Mouse (Mus musculus): ENCODE measurements around the gene Arg1.

GRCm38 (mm10) chr10:24911199-24911598 lies 16.1 kb downstream of the Arg1 start:
- TF ChIP-seq CTCF (IDR thresholded peaks at IDR 0.05; ENCODE audit: borderline replicate concordance, extremely low read depth, insufficient read depth, insufficient read length) (no peak), POLR2A (IDR thresholded peaks at IDR 0.05; ENCODE audit: borderline replicate concordance, extremely low read depth, insufficient read depth, insufficient read length, poor library complexity, severe bottlenecking) (no peak)

All from brain, embryonic 14.5 days (tissue).